Mouse (Mus musculus): ENCODE data around the gene Hnrnpul1.
"Not testable (repeated sequence)": the region's sequence is repeated elsewhere in the genome, so short reads cannot be mapped to it uniquely, and the experiment has no call there.

Hnrnpul1 gene

GRCm38 (mm10) chr7:25754738-25755467 is at the start of gene Hnrnpul1:
Gene Hnrnpul1, minus strand, starts transcription at chr7:25754757.
- peak; percentile 99 for DNase-seq

- DNase-seq, result no peak
Observed at GRCm38 (mm10) chr7:25803460-25803859, 48.9 kb upstream of the Hnrnpul1 start.

DNA sequence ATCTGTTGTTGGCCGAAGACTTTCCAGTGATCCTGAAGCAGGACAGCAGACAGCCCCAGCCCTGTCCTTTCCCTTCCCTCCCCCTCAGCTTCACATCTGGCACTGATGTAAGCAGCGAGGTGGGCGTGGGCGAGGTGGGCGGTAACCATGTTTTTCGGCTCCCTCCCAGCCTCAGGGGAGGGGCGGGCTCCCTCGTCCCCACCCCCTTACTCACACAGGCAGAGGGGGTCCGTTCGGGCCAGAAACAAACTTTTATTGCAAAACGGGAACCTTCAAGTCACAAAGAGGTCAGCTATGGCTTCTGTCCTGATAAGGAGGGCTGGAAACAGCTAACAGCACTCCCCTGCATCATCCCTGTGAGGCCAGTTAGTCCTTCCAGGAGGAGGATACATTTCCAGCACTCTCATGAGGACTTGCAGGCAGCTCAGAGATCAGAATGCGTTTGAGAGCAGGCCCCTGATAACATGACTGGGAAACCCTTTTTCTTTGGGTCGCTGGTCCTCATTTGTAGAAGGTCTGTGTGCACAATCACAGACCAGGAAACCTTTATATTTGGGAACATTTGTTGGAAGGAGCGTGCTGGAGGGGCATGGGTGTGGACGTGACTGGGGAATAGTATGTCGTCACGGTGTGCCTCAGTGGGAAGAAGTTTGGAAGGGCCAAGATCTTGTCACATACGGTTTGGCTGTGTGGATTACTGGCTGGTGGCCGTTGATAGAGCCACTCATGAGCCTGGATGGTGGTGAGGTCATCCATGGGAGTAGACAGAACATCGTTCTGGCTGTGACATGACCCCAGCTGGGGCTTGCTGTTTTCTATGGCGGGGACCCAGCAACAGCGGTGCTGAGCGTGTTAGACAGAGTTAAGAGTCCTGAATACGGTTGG is 47.9 kb upstream of the Hnrnpul1 start:
- DNase-seq, result peak; percentile 83

DNA sequence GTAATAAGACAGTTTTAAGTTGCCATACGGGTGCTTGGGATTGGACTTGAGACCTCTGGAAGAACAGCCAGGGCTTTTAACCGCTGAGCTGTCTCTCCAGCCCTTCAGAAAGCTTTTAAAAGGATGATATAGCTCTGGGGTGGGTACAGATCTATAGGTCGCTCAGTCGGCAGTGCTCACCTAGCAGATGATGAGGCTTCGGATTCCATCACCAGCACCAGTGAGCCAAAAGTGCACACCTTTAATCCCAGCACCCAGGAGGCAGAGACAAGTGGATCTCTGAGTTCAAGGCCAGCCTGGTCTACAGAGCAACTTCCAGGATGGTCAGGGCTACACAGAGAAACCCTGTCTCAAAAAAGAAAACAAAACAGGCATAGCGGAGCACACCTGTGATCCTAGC is 46.5 kb upstream of the Hnrnpul1 start:
- DNase-seq, result no peak

DNA sequence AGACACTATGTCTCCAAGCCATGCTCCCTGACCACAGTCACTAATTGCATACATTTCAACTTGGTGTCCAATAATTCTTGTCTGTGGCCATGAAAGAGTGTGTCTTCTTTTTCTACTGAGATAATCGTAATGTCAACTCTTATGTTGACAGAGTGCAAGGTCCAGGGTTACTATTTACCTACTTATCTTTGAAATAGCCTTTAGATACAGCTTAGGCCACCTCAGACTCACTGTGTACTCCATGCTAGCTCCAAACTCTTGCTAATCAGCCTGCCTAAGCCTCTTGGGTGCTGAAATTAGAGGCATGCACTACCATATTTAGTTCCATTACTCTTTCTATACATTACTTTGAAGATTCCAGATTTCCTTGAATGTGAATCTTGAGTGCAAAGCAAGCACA is 44.8 kb upstream of the Hnrnpul1 start:
- no peak for DNase-seq

DNA sequence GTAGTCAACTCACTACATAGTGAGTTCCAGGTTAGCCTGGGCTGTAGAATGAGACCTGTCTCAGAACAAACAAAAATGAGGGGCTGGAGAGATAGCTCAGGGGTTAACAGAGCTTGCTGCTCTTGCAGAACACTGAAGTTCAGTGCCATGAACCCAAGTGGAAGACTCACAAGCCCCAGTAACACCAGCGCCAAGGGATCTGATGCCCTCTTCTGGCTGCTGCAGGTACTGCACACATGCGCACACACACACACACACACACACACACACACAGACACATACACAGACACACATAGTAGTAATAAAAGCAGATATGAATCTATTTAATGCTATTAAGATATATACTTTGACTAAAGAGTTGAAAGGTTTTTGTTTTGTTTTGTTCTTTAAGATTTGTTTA is 44.0 kb upstream of the Hnrnpul1 start:
- DNase-seq, result no peak

GRCm38 (mm10) chr7:25794775-25795174 is 40.2 kb upstream of the Hnrnpul1 start:
- no peak for DNase-seq

GRCm38 (mm10) chr7:25793679-25794078 is 39.1 kb upstream of the Hnrnpul1 start:
- no peak for DNase-seq

GRCm38 (mm10) chr7:25792966-25793365 is 38.4 kb upstream of the Hnrnpul1 start:
- DNase-seq, result not testable (repeated sequence)

DNA sequence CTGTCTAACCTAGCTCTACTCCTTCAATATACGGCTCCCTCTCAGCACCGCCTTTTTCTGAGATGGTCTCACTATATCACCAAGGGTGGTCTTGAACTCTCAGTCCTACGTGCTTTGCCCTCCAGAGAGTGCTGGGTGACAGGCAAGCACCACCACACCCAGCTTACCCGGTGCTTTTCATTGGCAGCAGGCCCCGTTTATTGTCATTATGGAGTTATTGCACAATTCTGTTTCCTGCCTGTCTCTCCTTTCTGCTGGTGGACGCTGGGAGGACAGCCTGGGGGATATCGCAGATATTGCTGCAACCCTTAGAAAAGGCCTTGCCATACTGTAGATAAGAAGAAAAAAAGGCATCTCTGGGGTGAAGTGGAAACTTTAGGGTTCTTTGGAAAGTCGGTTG is 36.1 kb upstream of the Hnrnpul1 start:
- no peak for DNase-seq

- DNase-seq, result peak; percentile 20
Observed at GRCm38 (mm10) chr7:25789129-25789440, 34.5 kb upstream of the Hnrnpul1 start.

GRCm38 (mm10) chr7:25788220-25789128 is 33.9 kb upstream of the Hnrnpul1 start, which contains the start of gene Axl:
Gene Axl, minus strand, starts transcription at chr7:25788705.
- DNase-seq, result peak; percentile 86

DNA sequence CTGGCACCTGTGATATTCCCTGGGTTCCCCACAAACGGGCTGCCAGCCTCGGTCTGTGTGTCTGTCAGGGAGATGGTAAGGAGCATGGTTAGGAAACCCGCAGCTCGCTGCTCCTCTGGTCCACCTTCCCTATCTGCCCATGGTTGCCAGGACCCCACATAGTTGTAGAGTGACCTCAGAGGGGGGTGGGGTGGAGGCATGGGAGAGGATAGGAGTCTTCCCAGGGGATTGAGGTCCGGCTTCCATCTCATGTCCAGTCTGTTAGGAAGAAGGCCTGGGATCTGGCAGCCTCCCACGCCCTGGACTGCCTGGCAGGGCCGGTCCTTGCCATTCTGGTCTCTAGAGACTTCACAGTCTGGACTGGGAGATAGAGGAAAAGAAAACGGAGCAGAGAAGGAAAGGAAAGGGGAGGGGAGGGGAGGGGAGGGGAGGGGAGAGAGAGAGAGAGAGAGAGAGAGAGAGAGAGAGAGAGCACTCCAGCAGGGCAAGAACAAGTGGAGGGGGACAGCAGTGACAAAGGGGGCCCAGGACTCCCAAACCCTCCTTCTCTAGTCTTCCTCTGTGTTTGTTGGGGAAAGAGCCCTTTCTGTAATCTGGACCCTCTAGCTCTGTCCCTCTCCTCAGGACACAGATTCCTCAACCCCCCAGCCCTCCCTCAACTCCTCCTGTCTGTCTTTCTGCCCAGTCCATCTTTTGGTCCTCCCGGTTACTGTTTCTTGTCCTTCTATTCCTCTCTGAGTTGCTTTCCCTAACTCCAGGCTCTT is 33.1 kb upstream of the Hnrnpul1 start:
- DNase-seq, result peak; percentile 13

DNA sequence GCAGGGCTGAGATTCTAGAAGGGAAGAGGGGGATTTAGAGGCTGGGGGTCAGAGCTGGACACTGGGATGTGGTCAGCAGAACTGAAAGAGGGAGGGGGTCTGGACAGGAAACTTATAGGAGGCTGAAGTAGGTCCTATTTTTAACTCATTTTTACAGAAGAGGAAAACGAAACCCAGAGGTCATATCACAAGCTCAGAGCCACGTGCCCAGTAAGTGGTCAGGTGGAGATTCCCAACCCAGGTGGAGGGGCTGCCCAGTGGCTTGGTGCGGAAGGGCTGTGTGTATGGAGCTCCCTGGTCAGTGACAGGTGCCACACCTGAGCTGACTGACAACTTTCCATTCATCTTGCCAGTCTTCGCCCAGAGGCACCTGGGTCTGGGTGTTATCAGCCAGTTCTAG is 32.4 kb upstream of the Hnrnpul1 start:
- no peak for DNase-seq

GRCm38 (mm10) chr7:25785752-25786151 is 31.2 kb upstream of the Hnrnpul1 start:
- no peak for DNase-seq

- no peak for DNase-seq
Observed at GRCm38 (mm10) chr7:25784808-25785207, 30.3 kb upstream of the Hnrnpul1 start.

DNA sequence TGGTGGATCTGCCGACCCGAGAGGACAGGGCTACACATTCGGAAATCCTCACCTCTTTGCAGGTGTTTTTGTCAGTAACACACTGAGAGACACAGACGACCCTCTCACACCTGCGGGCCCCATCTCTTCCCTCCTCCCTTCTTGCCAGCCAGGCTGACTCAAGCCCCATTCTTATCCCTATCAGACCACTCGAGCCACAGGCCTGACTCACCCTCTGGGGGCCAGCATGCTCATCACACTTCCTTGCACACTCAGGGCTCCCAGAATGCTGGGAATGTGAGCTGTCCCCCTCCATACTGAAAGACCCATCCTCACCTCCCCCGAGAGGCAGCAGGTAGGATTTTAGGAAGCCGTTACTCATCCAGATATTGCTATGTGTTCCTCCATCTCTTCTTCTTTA is 29.2 kb upstream of the Hnrnpul1 start:
- no peak for DNase-seq

DNA sequence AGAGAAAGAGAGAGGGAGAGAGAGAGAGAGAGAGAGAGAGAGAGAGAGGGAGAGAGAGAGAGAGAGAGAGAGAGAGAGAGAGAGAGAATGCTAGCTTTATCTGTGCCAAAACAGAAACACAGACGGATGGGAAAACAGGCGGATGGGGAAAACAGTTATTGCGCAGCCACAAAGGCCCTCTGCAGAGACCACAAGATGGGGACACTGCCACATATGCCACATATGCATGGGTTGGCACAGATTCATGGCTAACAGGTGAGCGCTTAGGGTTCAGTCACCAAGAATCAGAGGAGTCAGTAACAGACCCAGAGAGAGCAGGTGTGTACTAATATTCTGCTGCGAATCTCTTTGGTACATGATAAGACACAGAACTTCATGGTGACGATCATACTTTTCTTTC is 28.2 kb upstream of the Hnrnpul1 start:
- no peak for DNase-seq

- DNase-seq, result peak; percentile 49
Observed at GRCm38 (mm10) chr7:25781937-25782610, 27.5 kb upstream of the Hnrnpul1 start.

- peak; percentile 25 for DNase-seq
Observed at GRCm38 (mm10) chr7:25781321-25781936, 26.9 kb upstream of the Hnrnpul1 start.

DNA sequence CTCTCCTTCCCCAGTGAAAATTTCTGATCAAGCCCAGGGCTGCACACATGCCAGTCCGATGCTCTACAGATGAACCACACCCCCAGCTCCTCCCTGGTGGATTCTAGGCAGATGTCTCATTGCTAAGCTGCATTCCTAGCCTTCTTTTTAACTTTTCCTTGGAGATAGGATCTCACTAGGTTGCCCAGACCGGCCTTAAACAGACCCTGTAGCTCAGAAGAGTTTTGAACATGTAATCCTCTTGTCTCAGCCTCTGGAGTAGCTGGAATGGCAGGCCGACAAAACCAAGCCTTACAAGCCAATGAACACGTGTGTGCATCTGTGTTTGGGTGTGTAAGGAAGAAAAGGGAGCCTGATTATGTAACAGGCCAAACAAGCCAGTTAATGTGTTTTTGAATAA is 26.2 kb upstream of the Hnrnpul1 start:
- no peak for DNase-seq

Data from embryo, embryonic 11 days (tissue).